Mouse (Mus musculus): ENCODE data around the gene Sgip1. TPM values are rescaled to one million over a fixed set of nuclear protein-coding genes. Genes with fewer than 3 reads are reported as not detected.

Gene Sgip1
- polyA plus RNA-seq, 1 experiment = 10.3 TPM

GRCm38 (mm10) chr4:102929491-102929890, 188.4 kb downstream of the Sgip1 start:
- no peak overlapping the region for H3K27ac ChIP-seq (ENCODE audit: control insufficient read depth, insufficient read depth, low read depth, low read length)

GRCm38 (mm10) chr4:102930679-102931078, 189.6 kb downstream of the Sgip1 start:
- no peak overlapping the region for H3K4me3 ChIP-seq (ENCODE audit: control insufficient read depth, low read depth, low read length)
- H3K4me1 ChIP-seq (ENCODE audit: control insufficient read depth, insufficient read depth, low read length) = no peaks in the 10 kb centered on the region
- no peak overlapping the region for H3K27ac ChIP-seq (ENCODE audit: control insufficient read depth, insufficient read depth, low read depth, low read length)
- H3K27me3 ChIP-seq (ENCODE audit: control insufficient read depth, insufficient read depth, low read length) = no peaks in the 10 kb centered on the region
- TF ChIP-seq POLR2A (IDR thresholded peaks at IDR 0.05; ENCODE audit: control insufficient read depth, low read depth, low read length) = no peak
- no peak for TF ChIP-seq CTCF (IDR thresholded peaks at IDR 0.05; ENCODE audit: control insufficient read depth, insufficient read depth, insufficient replicate concordance, low read depth, low read length)
- no peaks in the 10 kb centered on the region for H3K36me3 ChIP-seq (ENCODE audit: control insufficient read depth, insufficient read depth, low read length)

More at GRCm38 (mm10) chr4:102929491-102929890, 188.4 kb downstream of the Sgip1 start:
- TF ChIP-seq POLR2A (IDR thresholded peaks at IDR 0.05; ENCODE audit: control insufficient read depth, low read depth, low read length) = no peak
- no peak for TF ChIP-seq CTCF (IDR thresholded peaks at IDR 0.05; ENCODE audit: control insufficient read depth, insufficient read depth, insufficient replicate concordance, low read depth, low read length)
- no peaks in the 10 kb centered on the region for H3K27me3 ChIP-seq (ENCODE audit: control insufficient read depth, insufficient read depth, low read length)
- no peaks in the 10 kb centered on the region for H3K36me3 ChIP-seq (ENCODE audit: control insufficient read depth, insufficient read depth, low read length)
- no peak overlapping the region for H3K4me3 ChIP-seq (ENCODE audit: control insufficient read depth, low read depth, low read length)
- no peaks in the 10 kb centered on the region for H3K4me1 ChIP-seq (ENCODE audit: control insufficient read depth, insufficient read depth, low read length)

DNA sequence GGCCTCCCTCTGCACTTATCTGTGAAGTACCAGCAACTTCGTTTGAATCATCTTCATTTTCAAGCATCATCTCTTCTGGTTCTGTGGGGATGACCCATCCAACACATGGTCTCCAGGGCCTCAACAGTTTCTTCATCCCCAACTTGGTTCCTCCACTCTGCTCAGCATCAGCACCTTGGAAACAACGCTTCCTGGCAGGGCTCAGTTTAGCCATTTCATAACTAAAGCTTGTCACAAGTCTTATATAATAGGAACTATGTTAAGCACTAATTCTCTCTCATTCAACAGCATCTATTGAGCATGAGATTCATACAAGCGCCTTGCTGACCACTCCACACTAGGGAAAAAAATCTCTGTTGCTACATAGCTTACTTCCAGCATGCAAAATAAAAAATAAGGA, 199.2 kb downstream of the Sgip1 start:
- TF ChIP-seq CTCF (IDR thresholded peaks at IDR 0.05; ENCODE audit: control insufficient read depth, insufficient read depth, insufficient replicate concordance, low read depth, low read length) (no peak), POLR2A (IDR thresholded peaks at IDR 0.05; ENCODE audit: control insufficient read depth, low read depth, low read length) (no peak)
- Histone ChIP-seq H3K4me3 (ENCODE audit: control insufficient read depth, low read depth, low read length) (no peak overlapping the region), H3K27ac (ENCODE audit: control insufficient read depth, insufficient read depth, low read depth, low read length) (no peak overlapping the region), H3K36me3 (ENCODE audit: control insufficient read depth, insufficient read depth, low read length) (no peaks in the 10 kb centered on the region), H3K27me3 (ENCODE audit: control insufficient read depth, insufficient read depth, low read length) (no peaks in the 10 kb centered on the region), H3K4me1 (ENCODE audit: control insufficient read depth, insufficient read depth, low read length) (no peaks in the 10 kb centered on the region)

GRCm38 (mm10) chr4:102940738-102941137, 199.6 kb downstream of the Sgip1 start:
- TF ChIP-seq CTCF (IDR thresholded peaks at IDR 0.05; ENCODE audit: control insufficient read depth, insufficient read depth, insufficient replicate concordance, low read depth, low read length) (no peak), POLR2A (IDR thresholded peaks at IDR 0.05; ENCODE audit: control insufficient read depth, low read depth, low read length) (no peak)
- Histone ChIP-seq H3K4me1 (ENCODE audit: control insufficient read depth, insufficient read depth, low read length) (no peaks in the 10 kb centered on the region), H3K27ac (ENCODE audit: control insufficient read depth, insufficient read depth, low read depth, low read length) (no peak overlapping the region), H3K4me3 (ENCODE audit: control insufficient read depth, low read depth, low read length) (no peak overlapping the region), H3K36me3 (ENCODE audit: control insufficient read depth, insufficient read depth, low read length) (no peaks in the 10 kb centered on the region), H3K27me3 (ENCODE audit: control insufficient read depth, insufficient read depth, low read length) (no peaks in the 10 kb centered on the region)

DNA sequence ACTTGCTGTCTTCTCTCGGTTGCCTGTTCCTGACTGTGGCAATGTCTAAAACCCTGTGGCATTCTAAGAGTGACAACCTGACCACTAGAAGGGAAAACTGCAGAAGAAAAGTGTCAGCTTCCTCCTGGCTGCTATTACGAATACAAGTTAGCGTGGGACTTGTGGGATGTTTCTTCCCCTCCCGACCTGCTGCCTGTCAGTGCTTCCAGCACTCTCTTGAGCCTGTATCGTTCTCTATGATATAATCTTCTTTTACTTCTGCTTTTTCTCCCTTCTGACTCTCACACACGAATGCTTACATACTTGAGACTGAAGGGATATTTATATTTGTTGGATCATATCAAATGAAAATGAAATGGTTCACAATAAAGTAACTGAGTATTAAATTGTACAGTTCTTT, 203.2 kb downstream of the Sgip1 start:
- no peak for TF ChIP-seq POLR2A (IDR thresholded peaks at IDR 0.05; ENCODE audit: control insufficient read depth, low read depth, low read length)
- no peak for TF ChIP-seq CTCF (IDR thresholded peaks at IDR 0.05; ENCODE audit: control insufficient read depth, insufficient read depth, insufficient replicate concordance, low read depth, low read length)
- Histone ChIP-seq H3K4me3 (ENCODE audit: control insufficient read depth, low read depth, low read length) (no peak overlapping the region), H3K4me1 (ENCODE audit: control insufficient read depth, insufficient read depth, low read length) (no peaks in the 10 kb centered on the region), H3K27ac (ENCODE audit: control insufficient read depth, insufficient read depth, low read depth, low read length) (no peak overlapping the region), H3K36me3 (ENCODE audit: control insufficient read depth, insufficient read depth, low read length) (no peaks in the 10 kb centered on the region), H3K27me3 (ENCODE audit: control insufficient read depth, insufficient read depth, low read length) (no peaks in the 10 kb centered on the region)

GRCm38 (mm10) chr4:102952476-102952875, 211.4 kb downstream of the Sgip1 start:
- H3K4me1 ChIP-seq (ENCODE audit: control insufficient read depth, insufficient read depth, low read length) = peaks cover 6% of the 10 kb centered on the region
- H3K4me3 ChIP-seq (ENCODE audit: control insufficient read depth, low read depth, low read length) = no peak overlapping the region
- no peak overlapping the region for H3K27ac ChIP-seq (ENCODE audit: control insufficient read depth, insufficient read depth, low read depth, low read length)
- no peaks in the 10 kb centered on the region for H3K36me3 ChIP-seq (ENCODE audit: control insufficient read depth, insufficient read depth, low read length)
- TF ChIP-seq CTCF (IDR thresholded peaks at IDR 0.05; ENCODE audit: control insufficient read depth, insufficient read depth, insufficient replicate concordance, low read depth, low read length) (no peak), POLR2A (IDR thresholded peaks at IDR 0.05; ENCODE audit: control insufficient read depth, low read depth, low read length) (no peak)
- no peaks in the 10 kb centered on the region for H3K27me3 ChIP-seq (ENCODE audit: control insufficient read depth, insufficient read depth, low read length)

DNA sequence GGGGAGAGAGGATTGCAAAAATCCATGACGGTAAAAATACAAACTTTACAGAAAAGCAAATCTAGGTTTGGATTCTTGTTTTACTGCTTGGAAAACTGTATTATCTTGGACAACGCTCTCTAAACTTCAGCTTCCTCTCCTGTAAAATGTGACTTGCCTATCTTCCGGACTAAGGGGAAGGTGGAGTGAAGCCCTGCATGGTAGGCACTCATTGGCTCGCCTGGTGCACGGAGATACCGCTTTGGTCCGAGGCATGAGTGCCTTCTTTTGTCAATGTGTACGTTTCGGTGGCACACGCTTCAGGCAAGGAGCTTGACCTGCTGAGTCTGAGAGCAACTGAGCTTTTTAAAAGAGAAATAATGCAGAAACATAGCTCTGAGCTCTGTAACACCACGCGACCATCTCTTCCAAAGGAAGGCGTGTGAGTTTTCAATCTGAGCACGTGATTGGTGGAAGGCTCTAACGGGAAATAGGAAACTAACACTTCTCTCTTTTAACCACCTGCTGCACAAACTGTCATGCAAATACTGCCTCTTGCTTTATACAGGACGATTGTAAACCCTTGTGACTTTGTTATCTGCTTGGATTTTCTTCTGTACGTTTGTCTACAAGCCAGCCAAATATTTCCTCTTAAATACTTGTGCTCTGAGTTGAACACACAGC, 214.3 kb downstream of the Sgip1 start:
- no peaks in the 10 kb centered on the region for H3K36me3 ChIP-seq (ENCODE audit: control insufficient read depth, insufficient read depth, low read length)
- peaks cover 6% of the 10 kb centered on the region for H3K4me1 ChIP-seq (ENCODE audit: control insufficient read depth, insufficient read depth, low read length)
- no peak overlapping the region for H3K27ac ChIP-seq (ENCODE audit: control insufficient read depth, insufficient read depth, low read depth, low read length)
- TF ChIP-seq CTCF (IDR thresholded peaks at IDR 0.05; ENCODE audit: control insufficient read depth, insufficient read depth, insufficient replicate concordance, low read depth, low read length) = no peak
- no peak for TF ChIP-seq POLR2A (IDR thresholded peaks at IDR 0.05; ENCODE audit: control insufficient read depth, low read depth, low read length)
- H3K4me3 ChIP-seq (ENCODE audit: control insufficient read depth, low read depth, low read length) = peak overlapping the region; percentile 47
- H3K27me3 ChIP-seq (ENCODE audit: control insufficient read depth, insufficient read depth, low read length) = no peaks in the 10 kb centered on the region

Measured in testis, adult 2 months (tissue).